Mouse (Mus musculus): ENCODE results near the gene Abcc1. TPM values are rescaled to one million over a fixed set of nuclear protein-coding genes. Genes with fewer than 3 reads are reported as not detected.

Abcc1 gene
- polyA plus RNA-seq, 1 experiment from 2014 or later, result 2.7 TPM

GRCm38 (mm10) chr16:14366017-14366416, 4.7 kb downstream of the Abcc1 start:
- Histone ChIP-seq H3K9ac (ENCODE audit: low read depth, low read length) (no peak overlapping the region), H3K4me1 (ENCODE audit: control insufficient read depth, insufficient read depth, low read length) (0 out of 2 replicates have a peak, but pooled peaks cover 2% of the 10 kb centered on the region), H3K4me3 (ENCODE audit: low read depth, low read length) (no peak overlapping the region), H3K27me3 (ENCODE audit: control insufficient read depth, insufficient read depth, low read length) (peaks cover 19% of the 10 kb centered on the region), H3K36me3 (ENCODE audit: control insufficient read depth, insufficient read depth, low read length) (no peaks in the 10 kb centered on the region), H3K27ac (ENCODE audit: low read depth, low read length) (no peak overlapping the region), H3K4me2 (no peak overlapping the region), H3K9me3 (replicated peaks; ENCODE audit: control insufficient read depth, low read length) (no peaks in the 10 kb centered on the region)
- 80% methylated on average over 1 of the region's 1 CpGs for WGBS (ENCODE audit: insufficient replicate concordance)
- no peak for ATAC-seq (replicated peaks; ENCODE audit: insufficient number of reproducible peaks, low FRiP score, low TSS enrichment)

GRCm38 (mm10) chr16:14371367-14371766, 10.0 kb downstream of the Abcc1 start:
- Histone ChIP-seq H3K27me3 (ENCODE audit: control insufficient read depth, insufficient read depth, low read length) (no peaks in the 10 kb centered on the region), H3K4me2 (no peak overlapping the region), H3K27ac (ENCODE audit: low read depth, low read length) (no peak overlapping the region), H3K9ac (ENCODE audit: low read depth, low read length) (no peak overlapping the region), H3K4me1 (ENCODE audit: control insufficient read depth, insufficient read depth, low read length) (no peaks in the 10 kb centered on the region), H3K4me3 (ENCODE audit: low read depth, low read length) (no peak overlapping the region), H3K36me3 (ENCODE audit: control insufficient read depth, insufficient read depth, low read length) (no peaks in the 10 kb centered on the region), H3K9me3 (replicated peaks; ENCODE audit: control insufficient read depth, low read length) (no peaks in the 10 kb centered on the region)
- WGBS (ENCODE audit: insufficient replicate concordance), result 83% methylated on average over 1 of the region's 1 CpGs
- no peak for ATAC-seq (replicated peaks; ENCODE audit: insufficient number of reproducible peaks, low FRiP score, low TSS enrichment)

GRCm38 (mm10) chr16:14372382-14372781, 11.0 kb downstream of the Abcc1 start:
- Histone ChIP-seq H3K27ac (ENCODE audit: low read depth, low read length) (0 out of 2 replicates have a peak overlapping the region, but pooled peaks have one; percentile 29), H3K9ac (ENCODE audit: low read depth, low read length) (peak overlapping the region; percentile 39; the same call in 1 of the 2 replicates)

GRCm38 (mm10) chr16:14372817-14373301, 11.5 kb downstream of the Abcc1 start:
- Histone ChIP-seq H3K9me3 (replicated peaks; ENCODE audit: control insufficient read depth, low read length) (no peaks in the 10 kb centered on the region), H3K36me3 (ENCODE audit: control insufficient read depth, insufficient read depth, low read length) (no peaks in the 10 kb centered on the region), H3K4me3 (ENCODE audit: low read depth, low read length) (no peak overlapping the region), H3K4me2 (peak overlapping the region; percentile 35; the same call in 1 of the 2 replicates), H3K9ac (ENCODE audit: low read depth, low read length) (peak overlapping the region; percentile 39; the same call in 1 of the 2 replicates), H3K4me1 (ENCODE audit: control insufficient read depth, insufficient read depth, low read length) (no peaks in the 10 kb centered on the region), H3K27me3 (ENCODE audit: control insufficient read depth, insufficient read depth, low read length) (no peaks in the 10 kb centered on the region), H3K27ac (ENCODE audit: low read depth, low read length) (0 out of 2 replicates have a peak overlapping the region, but pooled peaks have one; percentile 29)
- ATAC-seq (replicated peaks; ENCODE audit: insufficient number of reproducible peaks, low FRiP score, low TSS enrichment), result 0 out of 2 replicates have a peak, but pooled peaks have one; percentile 35
- WGBS (ENCODE audit: insufficient replicate concordance), result 26% methylated on average over 4 of the region's 4 CpGs

More at GRCm38 (mm10) chr16:14372382-14372781, 11.0 kb downstream of the Abcc1 start:
- Histone ChIP-seq H3K9me3 (replicated peaks; ENCODE audit: control insufficient read depth, low read length) (no peaks in the 10 kb centered on the region), H3K4me2 (peak overlapping the region; percentile 35; the same call in 1 of the 2 replicates), H3K27me3 (ENCODE audit: control insufficient read depth, insufficient read depth, low read length) (no peaks in the 10 kb centered on the region), H3K4me1 (ENCODE audit: control insufficient read depth, insufficient read depth, low read length) (no peaks in the 10 kb centered on the region), H3K4me3 (ENCODE audit: low read depth, low read length) (no peak overlapping the region), H3K36me3 (ENCODE audit: control insufficient read depth, insufficient read depth, low read length) (no peaks in the 10 kb centered on the region)
- no peak for ATAC-seq (replicated peaks; ENCODE audit: insufficient number of reproducible peaks, low FRiP score, low TSS enrichment)
- WGBS (ENCODE audit: insufficient replicate concordance), result 32% methylated on average over 1 of the region's 1 CpGs

- WGBS (ENCODE audit: insufficient replicate concordance), result 90% methylated on average over 1 of the region's 1 CpGs
- Histone ChIP-seq H3K27ac (ENCODE audit: low read depth, low read length) (no peak overlapping the region), H3K9ac (ENCODE audit: low read depth, low read length) (no peak overlapping the region), H3K9me3 (replicated peaks; ENCODE audit: control insufficient read depth, low read length) (no peaks in the 10 kb centered on the region), H3K4me1 (ENCODE audit: control insufficient read depth, insufficient read depth, low read length) (no peaks in the 10 kb centered on the region), H3K36me3 (ENCODE audit: control insufficient read depth, insufficient read depth, low read length) (no peaks in the 10 kb centered on the region), H3K27me3 (ENCODE audit: control insufficient read depth, insufficient read depth, low read length) (no peaks in the 10 kb centered on the region), H3K4me3 (ENCODE audit: low read depth, low read length) (no peak overlapping the region), H3K4me2 (no peak overlapping the region)
- ATAC-seq (replicated peaks; ENCODE audit: insufficient number of reproducible peaks, low FRiP score, low TSS enrichment), result no peak
Observed at GRCm38 (mm10) chr16:14375942-14376341, 14.6 kb downstream of the Abcc1 start.

- Histone ChIP-seq H3K4me1 (ENCODE audit: control insufficient read depth, insufficient read depth, low read length) (no peaks in the 10 kb centered on the region), H3K9ac (ENCODE audit: low read depth, low read length) (no peak overlapping the region), H3K4me2 (no peak overlapping the region), H3K27ac (ENCODE audit: low read depth, low read length) (no peak overlapping the region), H3K27me3 (ENCODE audit: control insufficient read depth, insufficient read depth, low read length) (no peaks in the 10 kb centered on the region), H3K9me3 (replicated peaks; ENCODE audit: control insufficient read depth, low read length) (no peaks in the 10 kb centered on the region), H3K4me3 (ENCODE audit: low read depth, low read length) (no peak overlapping the region), H3K36me3 (ENCODE audit: control insufficient read depth, insufficient read depth, low read length) (no peaks in the 10 kb centered on the region)
- 77% methylated on average over 2 of the region's 2 CpGs for WGBS (ENCODE audit: insufficient replicate concordance)
- ATAC-seq (replicated peaks; ENCODE audit: insufficient number of reproducible peaks, low FRiP score, low TSS enrichment), result no peak
Observed at GRCm38 (mm10) chr16:14376352-14376751, 15.0 kb downstream of the Abcc1 start.

- 80% methylated on average over 2 of the region's 2 CpGs for WGBS (ENCODE audit: insufficient replicate concordance)
- H3K36me3 ChIP-seq (ENCODE audit: control insufficient read depth, insufficient read depth, low read length), result no peaks in the 10 kb centered on the region
- ATAC-seq (replicated peaks; ENCODE audit: insufficient number of reproducible peaks, low FRiP score, low TSS enrichment), result no peak
- H3K9ac ChIP-seq (ENCODE audit: low read depth, low read length), result no peak overlapping the region
- H3K27ac ChIP-seq (ENCODE audit: low read depth, low read length), result no peak overlapping the region
- H3K4me3 ChIP-seq (ENCODE audit: low read depth, low read length), result no peak overlapping the region
- H3K9me3 ChIP-seq (replicated peaks; ENCODE audit: control insufficient read depth, low read length), result no peaks in the 10 kb centered on the region
- H3K27me3 ChIP-seq (ENCODE audit: control insufficient read depth, insufficient read depth, low read length), result no peaks in the 10 kb centered on the region
- no peaks in the 10 kb centered on the region for H3K4me1 ChIP-seq (ENCODE audit: control insufficient read depth, insufficient read depth, low read length)
- no peak overlapping the region for H3K4me2 ChIP-seq
Observed at GRCm38 (mm10) chr16:14377321-14377720, 16.0 kb downstream of the Abcc1 start.

GRCm38 (mm10) chr16:14378654-14379053, 17.3 kb downstream of the Abcc1 start:
- Histone ChIP-seq H3K9ac (ENCODE audit: low read depth, low read length) (no peak overlapping the region), H3K9me3 (replicated peaks; ENCODE audit: control insufficient read depth, low read length) (no peaks in the 10 kb centered on the region), H3K4me2 (no peak overlapping the region), H3K4me1 (ENCODE audit: control insufficient read depth, insufficient read depth, low read length) (no peaks in the 10 kb centered on the region), H3K4me3 (ENCODE audit: low read depth, low read length) (no peak overlapping the region), H3K36me3 (ENCODE audit: control insufficient read depth, insufficient read depth, low read length) (no peaks in the 10 kb centered on the region), H3K27me3 (ENCODE audit: control insufficient read depth, insufficient read depth, low read length) (no peaks in the 10 kb centered on the region), H3K27ac (ENCODE audit: low read depth, low read length) (no peak overlapping the region)
- WGBS (ENCODE audit: insufficient replicate concordance), result 54% methylated on average over 5 of the region's 5 CpGs
- no peak for ATAC-seq (replicated peaks; ENCODE audit: insufficient number of reproducible peaks, low FRiP score, low TSS enrichment)

- Histone ChIP-seq H3K27me3 (ENCODE audit: control insufficient read depth, insufficient read depth, low read length) (no peaks in the 10 kb centered on the region), H3K36me3 (ENCODE audit: control insufficient read depth, insufficient read depth, low read length) (no peaks in the 10 kb centered on the region), H3K4me2 (no peak overlapping the region), H3K27ac (ENCODE audit: low read depth, low read length) (no peak overlapping the region), H3K4me1 (ENCODE audit: control insufficient read depth, insufficient read depth, low read length) (no peaks in the 10 kb centered on the region), H3K4me3 (ENCODE audit: low read depth, low read length) (no peak overlapping the region), H3K9ac (ENCODE audit: low read depth, low read length) (no peak overlapping the region), H3K9me3 (replicated peaks; ENCODE audit: control insufficient read depth, low read length) (no peaks in the 10 kb centered on the region)
- 84% methylated on average over 7 of the region's 7 CpGs for WGBS (ENCODE audit: insufficient replicate concordance)
- ATAC-seq (replicated peaks; ENCODE audit: insufficient number of reproducible peaks, low FRiP score, low TSS enrichment), result no peak
Observed at GRCm38 (mm10) chr16:14379888-14380287, 18.5 kb downstream of the Abcc1 start.
